Mouse (Mus musculus): Measurements from ENCODE around the gene Miga1. TPM values are rescaled to one million over a fixed set of nuclear protein-coding genes. Genes with fewer than 3 reads are reported as not detected.
"Not testable (repeated sequence)": the region's sequence is repeated elsewhere in the genome, so short reads cannot be mapped to it uniquely, and the experiment has no call there.

Miga1 gene
- polyA plus RNA-seq, 1 experiment from 2014 or later: 16.4 TPM

DNA sequence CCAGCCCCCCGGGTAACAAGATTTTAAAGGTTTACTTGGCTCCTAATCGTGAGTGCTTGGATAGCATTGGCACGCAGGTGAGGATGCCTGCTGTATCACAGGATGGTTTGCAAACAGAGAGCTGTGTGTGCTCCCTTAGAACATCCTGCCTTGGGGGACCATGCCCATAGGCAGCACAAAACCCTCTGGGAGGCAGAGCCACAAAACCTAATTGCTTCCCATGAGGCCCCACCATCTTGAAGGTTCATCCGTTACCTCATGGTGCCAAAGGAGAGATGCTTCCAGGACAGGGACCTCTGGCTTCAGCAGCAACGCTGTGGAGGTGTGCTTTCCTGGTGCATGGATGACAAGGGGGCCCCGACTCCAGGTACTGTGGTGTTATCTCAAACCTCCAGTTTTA is 68.3 kb downstream of the Miga1 start:
- H3K4me3 ChIP-seq: no peak overlapping the region
- peaks cover 7% of the 10 kb centered on the region; the same call in 1 of the 2 replicates for H3K4me1 ChIP-seq (replicated peaks)
- DNase-seq (ENCODE audit: low spot score): no peak
- H3K27me3 ChIP-seq (ENCODE audit: insufficient read depth, poor library complexity, severe bottlenecking): peaks cover 22% of the 10 kb centered on the region
- H3K36me3 ChIP-seq: peaks cover 11% of the 10 kb centered on the region; the same call in 1 of the 2 replicates
- H3K27ac ChIP-seq: no peak overlapping the region
- H3K9me3 ChIP-seq: no peaks in the 10 kb centered on the region
- WGBS: 87% methylated on average over 6 of the region's 6 CpGs

DNA sequence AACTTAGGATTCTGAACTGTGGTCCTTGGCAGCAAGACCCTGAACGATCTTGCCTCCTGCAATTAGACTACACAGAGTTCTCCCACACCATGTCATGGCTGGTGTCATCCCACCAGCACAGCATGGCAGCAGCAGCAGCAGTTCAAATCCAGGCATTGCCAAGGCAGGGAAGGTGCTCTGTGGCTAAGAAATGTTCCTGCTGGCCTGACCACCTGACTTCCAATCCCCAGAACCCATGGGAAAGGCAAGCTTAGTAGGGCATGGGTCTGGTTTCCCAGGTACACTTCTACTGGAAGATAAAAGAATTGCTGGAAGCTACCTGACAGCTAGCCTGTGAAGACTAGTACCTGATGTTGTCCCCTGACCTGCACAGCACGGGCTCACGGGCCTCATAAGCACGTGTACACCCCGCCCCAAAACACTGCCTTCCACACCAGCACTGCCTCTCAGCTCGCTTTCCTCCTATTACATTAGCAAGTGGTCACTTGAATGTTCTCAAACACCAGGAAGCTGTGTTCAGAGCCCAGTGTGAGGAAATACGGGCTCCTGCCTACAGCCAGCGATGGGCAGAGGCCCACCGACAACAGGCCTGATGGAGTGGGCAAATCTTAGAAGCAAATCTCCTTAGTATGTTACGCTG is 69.0 kb downstream of the Miga1 start:
- Histone ChIP-seq H3K4me1 (replicated peaks) (peaks cover 13% of the 10 kb centered on the region), H3K9me3 (no peaks in the 10 kb centered on the region), H3K27me3 (ENCODE audit: insufficient read depth, poor library complexity, severe bottlenecking) (peaks cover 28% of the 10 kb centered on the region), H3K27ac (no peak overlapping the region), H3K36me3 (peaks cover 4% of the 10 kb centered on the region; the same call in 1 of the 2 replicates), H3K4me3 (no peak overlapping the region)
- 93% methylated on average over 10 of the region's 10 CpGs for WGBS
- no peak for DNase-seq (ENCODE audit: low spot score)

- WGBS: 90% methylated on average over 14 of the region's 14 CpGs
- no peak overlapping the region for H3K27ac ChIP-seq
- no peaks in the 10 kb centered on the region for H3K36me3 ChIP-seq
- no peak overlapping the region for H3K4me3 ChIP-seq
- H3K27me3 ChIP-seq (ENCODE audit: insufficient read depth, poor library complexity, severe bottlenecking): peaks cover 59% of the 10 kb centered on the region
- H3K9me3 ChIP-seq: no peaks in the 10 kb centered on the region
- DNase-seq (ENCODE audit: low spot score): no peak
- peaks cover 26% of the 10 kb centered on the region for H3K4me1 ChIP-seq (replicated peaks)
Measured at GRCm38 (mm10) chr3:152268099-152268498, 72.1 kb downstream of the Miga1 start.

GRCm38 (mm10) chr3:152266036-152266421 is 74.2 kb downstream of the Miga1 start, which contains the start of gene Nexn:
Gene Nexn (minus strand): TSS chr3:152266350.
- DNase-seq (ENCODE audit: low spot score): no peak
- peaks cover 44% of the 10 kb centered on the region for H3K4me1 ChIP-seq (replicated peaks)
- H3K4me3 ChIP-seq: peak within 1 kb of the TSS; percentile 71
- H3K36me3 ChIP-seq: no peaks in the 10 kb centered on the region
- 3% methylated on average over 13 of the region's 13 CpGs for WGBS
- H3K27me3 ChIP-seq (ENCODE audit: insufficient read depth, poor library complexity, severe bottlenecking): peaks cover 79% of the 10 kb centered on the region
- peak within 1 kb of the TSS; percentile 89 for H3K27ac ChIP-seq
- H3K9me3 ChIP-seq: no peaks in the 10 kb centered on the region

DNA sequence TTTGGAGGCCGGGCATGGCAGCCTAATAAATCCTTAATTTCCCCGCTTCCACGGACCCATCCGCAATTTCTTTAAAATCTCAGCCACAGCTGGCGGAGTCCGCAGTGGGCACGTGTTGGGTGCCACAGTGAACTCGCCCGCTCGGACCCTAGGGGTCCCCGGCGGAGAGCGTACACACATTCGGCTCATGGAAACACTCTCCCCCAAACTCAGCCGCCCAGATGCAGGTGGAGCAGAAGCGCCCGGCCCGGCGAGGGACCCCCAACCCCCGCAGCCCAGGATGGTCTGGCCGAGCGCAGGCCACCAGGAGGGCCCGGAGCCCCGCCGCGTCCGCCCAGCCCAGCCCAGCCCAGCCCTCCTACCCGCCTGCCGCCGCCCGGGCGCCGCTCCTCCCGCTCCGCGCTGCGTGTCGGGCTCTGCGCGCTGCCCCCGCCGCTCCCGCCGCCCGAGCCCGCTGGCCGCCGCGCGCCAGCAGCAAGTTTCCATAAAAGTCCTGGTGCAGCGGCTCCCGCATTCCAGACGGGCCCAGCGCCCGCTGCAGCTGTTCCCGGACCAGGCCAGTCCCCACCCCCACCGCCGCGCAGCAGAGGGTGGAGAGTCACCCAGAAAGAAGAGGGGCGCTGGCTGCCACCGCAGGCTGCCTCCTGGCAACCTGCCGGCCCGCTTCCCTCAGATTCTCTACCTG is 74.7 kb downstream of the Miga1 start:
- peaks cover 44% of the 10 kb centered on the region for H3K4me1 ChIP-seq (replicated peaks)
- peak overlapping the region; percentile 71 for H3K4me3 ChIP-seq
- no peaks in the 10 kb centered on the region for H3K36me3 ChIP-seq
- DNase-seq (ENCODE audit: low spot score): peak; percentile 78
- peaks cover 79% of the 10 kb centered on the region for H3K27me3 ChIP-seq (ENCODE audit: insufficient read depth, poor library complexity, severe bottlenecking)
- no peaks in the 10 kb centered on the region for H3K9me3 ChIP-seq
- WGBS: under 1% methylated on average over 62 of the region's 63 CpGs
- H3K27ac ChIP-seq: peak overlapping the region; percentile 89

GRCm38 (mm10) chr3:152264830-152265229 is 75.4 kb downstream of the Miga1 start:
- Histone ChIP-seq H3K36me3 (no peaks in the 10 kb centered on the region), H3K9me3 (no peaks in the 10 kb centered on the region), H3K4me1 (replicated peaks) (peaks cover 44% of the 10 kb centered on the region), H3K27ac (no peak overlapping the region), H3K27me3 (ENCODE audit: insufficient read depth, poor library complexity, severe bottlenecking) (peaks cover 82% of the 10 kb centered on the region), H3K4me3 (peak overlapping the region; percentile 71)
- peak; percentile 19 for DNase-seq (ENCODE audit: low spot score)
- WGBS: 24% methylated on average over 12 of the region's 12 CpGs

DNA sequence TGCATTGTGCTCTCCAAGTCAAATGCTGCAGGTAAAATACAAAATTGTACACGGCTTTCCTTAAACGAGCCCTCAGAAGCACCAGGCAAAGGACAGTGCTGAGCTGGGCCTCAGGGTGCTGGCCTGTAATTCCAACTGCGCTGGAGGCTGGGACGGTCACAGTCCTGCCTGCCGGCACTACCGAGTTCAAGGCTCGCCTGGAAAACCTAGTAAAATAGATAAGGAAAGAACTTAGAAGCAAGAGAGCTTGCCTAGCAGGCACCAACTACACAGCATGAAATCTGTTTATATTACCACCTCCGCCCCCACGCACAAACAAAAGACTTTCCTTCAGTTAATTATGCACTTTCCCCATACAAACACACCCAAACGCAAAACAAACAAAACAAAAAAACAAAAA is 75.8 kb downstream of the Miga1 start:
- Histone ChIP-seq H3K27me3 (ENCODE audit: insufficient read depth, poor library complexity, severe bottlenecking) (peaks cover 82% of the 10 kb centered on the region), H3K4me3 (no peak overlapping the region), H3K27ac (no peak overlapping the region), H3K4me1 (replicated peaks) (peaks cover 44% of the 10 kb centered on the region), H3K9me3 (no peaks in the 10 kb centered on the region), H3K36me3 (no peaks in the 10 kb centered on the region)
- no peak for DNase-seq (ENCODE audit: low spot score)
- 33% methylated on average over 10 of the region's 10 CpGs for WGBS

GRCm38 (mm10) chr3:152261948-152262347 is 78.3 kb downstream of the Miga1 start:
- Histone ChIP-seq H3K4me3 (no peak overlapping the region), H3K4me1 (replicated peaks) (peaks cover 44% of the 10 kb centered on the region), H3K27me3 (ENCODE audit: insufficient read depth, poor library complexity, severe bottlenecking) (peaks cover 61% of the 10 kb centered on the region), H3K27ac (0 out of 2 replicates have a peak overlapping the region, but pooled peaks have one; percentile 29), H3K36me3 (no peaks in the 10 kb centered on the region), H3K9me3 (no peaks in the 10 kb centered on the region)
- 27% methylated on average over 8 of the region's 8 CpGs for WGBS
- DNase-seq (ENCODE audit: low spot score): no peak

GRCm38 (mm10) chr3:152261436-152261835 is 78.8 kb downstream of the Miga1 start:
- H3K27me3 ChIP-seq (ENCODE audit: insufficient read depth, poor library complexity, severe bottlenecking): peaks cover 56% of the 10 kb centered on the region
- WGBS: 60% methylated on average over 8 of the region's 8 CpGs

GRCm38 (mm10) chr3:152260362-152260761 is 79.8 kb downstream of the Miga1 start:
- Histone ChIP-seq H3K36me3 (no peaks in the 10 kb centered on the region), H3K9me3 (no peaks in the 10 kb centered on the region), H3K4me1 (replicated peaks) (peaks cover 29% of the 10 kb centered on the region), H3K4me3 (no peak overlapping the region), H3K27ac (no peak overlapping the region), H3K27me3 (ENCODE audit: insufficient read depth, poor library complexity, severe bottlenecking) (peaks cover 45% of the 10 kb centered on the region)
- DNase-seq (ENCODE audit: low spot score): no peak
- 92% methylated on average over 1 of the region's 1 CpGs for WGBS

More at GRCm38 (mm10) chr3:152261436-152261835, 78.8 kb downstream of the Miga1 start:
- H3K36me3 ChIP-seq: no peaks in the 10 kb centered on the region
- H3K4me1 ChIP-seq (replicated peaks): peaks cover 40% of the 10 kb centered on the region
- no peaks in the 10 kb centered on the region for H3K9me3 ChIP-seq
- DNase-seq (ENCODE audit: low spot score): no peak
- H3K4me3 ChIP-seq: no peak overlapping the region
- H3K27ac ChIP-seq: 0 out of 2 replicates have a peak overlapping the region, but pooled peaks have one; percentile 29

- not testable (repeated sequence) for H3K4me3 ChIP-seq, H3K9me3 ChIP-seq, H3K27ac ChIP-seq, H3K36me3 ChIP-seq
- WGBS: 46% methylated on average over 9 of the region's 9 CpGs
- H3K4me1 ChIP-seq (replicated peaks): peaks cover 21% of the 10 kb centered on the region
- H3K27me3 ChIP-seq (ENCODE audit: insufficient read depth, poor library complexity, severe bottlenecking): peaks cover 36% of the 10 kb centered on the region
- DNase-seq (ENCODE audit: low spot score): peak; percentile 84
Measured at GRCm38 (mm10) chr3:152259409-152259808, 80.8 kb downstream of the Miga1 start.

DNA sequence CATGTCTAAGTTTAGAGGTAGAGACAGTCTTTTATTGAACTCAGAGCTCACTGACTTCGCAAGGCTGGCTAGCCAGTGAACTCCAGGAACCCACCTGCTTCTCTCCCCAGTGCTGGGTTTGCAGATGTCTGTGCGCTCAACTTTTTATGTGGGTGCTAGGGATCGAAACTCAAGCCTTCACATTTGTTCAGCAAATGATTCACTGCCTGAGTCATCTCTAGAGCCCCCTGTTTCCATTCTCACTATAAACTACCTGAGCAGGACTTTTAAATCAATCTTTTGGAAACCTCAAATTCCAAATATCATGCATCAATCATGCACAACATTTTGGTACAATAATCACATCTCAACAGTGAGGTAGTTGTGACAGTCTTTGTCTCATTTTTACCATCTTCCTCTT is 82.7 kb downstream of the Miga1 start:
- no peaks in the 10 kb centered on the region for H3K9me3 ChIP-seq
- no peak for DNase-seq (ENCODE audit: low spot score)
- peaks cover 18% of the 10 kb centered on the region for H3K27me3 ChIP-seq (ENCODE audit: insufficient read depth, poor library complexity, severe bottlenecking)
- H3K36me3 ChIP-seq: no peaks in the 10 kb centered on the region
- H3K27ac ChIP-seq: no peak overlapping the region
- WGBS: 93% methylated on average over 3 of the region's 3 CpGs
- peaks cover 14% of the 10 kb centered on the region for H3K4me1 ChIP-seq (replicated peaks)
- no peak overlapping the region for H3K4me3 ChIP-seq

- Histone ChIP-seq H3K4me1 (replicated peaks) (no peaks in the 10 kb centered on the region), H3K4me3 (no peak overlapping the region), H3K27me3 (ENCODE audit: insufficient read depth, poor library complexity, severe bottlenecking) (no peaks in the 10 kb centered on the region), H3K36me3 (peaks cover under 1% of the 10 kb centered on the region; the same call in 1 of the 2 replicates), H3K27ac (no peak overlapping the region), H3K9me3 (no peaks in the 10 kb centered on the region)
- 90% methylated on average over 1 of the region's 1 CpGs for WGBS
- no peak for DNase-seq (ENCODE audit: low spot score)
Measured at GRCm38 (mm10) chr3:152250487-152250886, 89.7 kb downstream of the Miga1 start.

Measured in hindbrain, embryonic 10.5 days (tissue).